Mouse (Mus musculus): ENCODE measurements around the gene Aipl1.

The Aipl1 gene

GRCm38 (mm10) chr11:72050168-72050894 lies 13.0 kb upstream of the Aipl1 start:
- DNase-seq: no peak

GRCm38 (mm10) chr11:72049171-72049759 lies 12.0 kb upstream of the Aipl1 start:
- DNase-seq: no peak

GRCm38 (mm10) chr11:72048730-72049129 lies 11.4 kb upstream of the Aipl1 start:
- DNase-seq: no peak

- DNase-seq: no peak
Observed at GRCm38 (mm10) chr11:72044231-72044630, 6.9 kb upstream of the Aipl1 start.

GRCm38 (mm10) chr11:72042631-72043030 lies 5.3 kb upstream of the Aipl1 start:
- no peak for DNase-seq

- DNase-seq: peak; percentile 79 to 82
Observed at GRCm38 (mm10) chr11:72041768-72042607, 4.7 kb upstream of the Aipl1 start, which contains the start of gene Pimreg. Gene Pimreg, plus strand, starts transcription at chr11:72042032.

- DNase-seq: no peak
Observed at GRCm38 (mm10) chr11:72041290-72041767, 4.0 kb upstream of the Aipl1 start.

GRCm38 (mm10) chr11:72039599-72040386 lies 2.5 kb upstream of the Aipl1 start:
- no peak for DNase-seq

GRCm38 (mm10) chr11:72037996-72038395 lies 687 bp upstream of the Aipl1 start:
- peak; percentile 64 to 84 for DNase-seq

GRCm38 (mm10) chr11:72032589-72032988 lies 4.7 kb downstream of the Aipl1 start:
- DNase-seq: no peak

- no peak for DNase-seq
Observed at GRCm38 (mm10) chr11:72032091-72032490, 5.2 kb downstream of the Aipl1 start.

- DNase-seq: no peak
Observed at GRCm38 (mm10) chr11:72031353-72031752, 6.0 kb downstream of the Aipl1 start.

- no peak for DNase-seq
Observed at GRCm38 (mm10) chr11:72029143-72029542, 8.2 kb downstream of the Aipl1 start.

GRCm38 (mm10) chr11:72027836-72028235 lies 9.5 kb downstream of the Aipl1 start:
- no peak for DNase-seq

- peak in 1 of 2 experiments; percentile 30 for DNase-seq
Observed at GRCm38 (mm10) chr11:72026516-72026915, 10.8 kb downstream of the Aipl1 start.

GRCm38 (mm10) chr11:72025843-72026242 lies 11.5 kb downstream of the Aipl1 start:
- DNase-seq: peak in 1 of 2 experiments; percentile 32

- peak; percentile 84 to 87 for DNase-seq
Observed at GRCm38 (mm10) chr11:72024193-72024781, 13.0 kb downstream of the Aipl1 start.

GRCm38 (mm10) chr11:72023581-72023980 lies 13.7 kb downstream of the Aipl1 start:
- DNase-seq: peak in 1 of 2 experiments; percentile 51

- DNase-seq: no peak
Observed at GRCm38 (mm10) chr11:72022827-72023226, 14.5 kb downstream of the Aipl1 start.

GRCm38 (mm10) chr11:72021015-72021414 lies 16.3 kb downstream of the Aipl1 start:
- no peak for DNase-seq

GRCm38 (mm10) chr11:72017253-72017601 lies 20.1 kb downstream of the Aipl1 start:
- no peak for DNase-seq
